Mouse (Mus musculus): ENCODE data around the gene Pdf. TPM values are rescaled to one million over a fixed set of nuclear protein-coding genes. Genes with fewer than 3 reads are reported as not detected.

Pdf gene
- polyA plus RNA-seq, 1 experiment from 2014 or later = 20.8 TPM

DNA sequence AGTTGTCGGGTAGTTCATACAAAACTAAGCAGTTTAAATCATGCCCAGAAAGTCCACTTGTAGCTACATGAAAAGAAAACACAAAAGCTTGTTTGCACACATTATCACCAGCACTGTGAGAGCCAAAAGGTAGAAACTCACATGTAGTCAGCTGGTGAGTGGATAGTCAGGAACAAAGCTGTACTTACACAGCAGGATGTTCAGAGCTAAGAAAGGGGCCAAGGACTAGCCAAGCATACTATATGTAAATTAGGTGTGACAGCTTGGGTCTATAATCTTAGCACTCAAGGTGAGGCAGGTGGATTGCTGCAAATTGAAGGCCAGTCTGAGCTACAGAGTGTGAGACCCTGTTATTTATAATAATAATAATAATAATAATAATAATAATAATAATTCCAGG is 14.2 kb upstream of the Pdf start:
- 87% methylated on average over 1 of the region's 1 CpGs for WGBS
- ATAC-seq = no peak

GRCm38 (mm10) chr8:107056973-107057369 is 8.6 kb upstream of the Pdf start:
- peak overlapping the region; percentile 22 for H3K27ac ChIP-seq (ENCODE audit: low read depth, low read length)
- H3K9me3 ChIP-seq (ENCODE audit: control insufficient read depth) = no peaks in the 10 kb centered on the region
- 2% methylated on average over 33 of the region's 33 CpGs for WGBS
- peak overlapping the region; percentile 92 for H3K9ac ChIP-seq (ENCODE audit: low read depth, low read length)
- peak; percentile 55 for ATAC-seq
- H3K4me3 ChIP-seq (ENCODE audit: low read depth, low read length) = peak overlapping the region; percentile 99
- H3K27me3 ChIP-seq (replicated peaks; ENCODE audit: control insufficient read depth, insufficient read depth, low read length) = no peaks in the 10 kb centered on the region
- peak; percentile 34; the same call in 1 of the 2 replicates for TF ChIP-seq CTCF (IDR thresholded peaks at IDR 0.05; ENCODE audit: low read depth)
- H3K4me1 ChIP-seq (replicated peaks; ENCODE audit: control insufficient read depth, insufficient read depth, low read length) = 0 out of 2 replicates have a peak, but pooled peaks cover 5% of the 10 kb centered on the region
- peak overlapping the region; percentile 83 for H3K4me2 ChIP-seq (replicated peaks; ENCODE audit: low read depth)
- peaks cover 19% of the 10 kb centered on the region for H3K36me3 ChIP-seq (ENCODE audit: control insufficient read depth, insufficient read depth)

More for the DNA sequence above, 14.2 kb upstream of the Pdf start:
- Histone ChIP-seq H3K9ac (ENCODE audit: low read depth, low read length) (no peak overlapping the region), H3K4me2 (replicated peaks; ENCODE audit: low read depth) (no peak overlapping the region), H3K9me3 (ENCODE audit: control insufficient read depth) (no peaks in the 10 kb centered on the region), H3K4me1 (replicated peaks; ENCODE audit: control insufficient read depth, insufficient read depth, low read length) (no peaks in the 10 kb centered on the region), H3K27ac (ENCODE audit: low read depth, low read length) (no peak overlapping the region), H3K36me3 (ENCODE audit: control insufficient read depth, insufficient read depth) (no peaks in the 10 kb centered on the region), H3K4me3 (ENCODE audit: low read depth, low read length) (no peak overlapping the region), H3K27me3 (replicated peaks; ENCODE audit: control insufficient read depth, insufficient read depth, low read length) (no peaks in the 10 kb centered on the region)
- no peak for TF ChIP-seq CTCF (IDR thresholded peaks at IDR 0.05; ENCODE audit: low read depth)

GRCm38 (mm10) chr8:107056076-107056972 is 7.9 kb upstream of the Pdf start, which contains the start of the genes Cog8 and Nip7:
Gene Cog8, minus strand, starts transcription at chr8:107056689.
Gene Nip7, plus strand, starts transcription at chr8:107056877.
- ATAC-seq = peak; percentile 93
- Histone ChIP-seq H3K4me2 (replicated peaks; ENCODE audit: low read depth) (peak within 1 kb of the TSS; percentile 83), H3K9ac (ENCODE audit: low read depth, low read length) (peak within 1 kb of the TSS; percentile 92), H3K27ac (ENCODE audit: low read depth, low read length) (peak within 1 kb of the TSS; percentile 88), H3K36me3 (ENCODE audit: control insufficient read depth, insufficient read depth) (peaks cover 25% of the 10 kb centered on the region), H3K4me1 (replicated peaks; ENCODE audit: control insufficient read depth, insufficient read depth, low read length) (0 out of 2 replicates have a peak, but pooled peaks cover 5% of the 10 kb centered on the region), H3K9me3 (ENCODE audit: control insufficient read depth) (no peaks in the 10 kb centered on the region), H3K4me3 (ENCODE audit: low read depth, low read length) (peak within 1 kb of the TSS; percentile 99), H3K27me3 (replicated peaks; ENCODE audit: control insufficient read depth, insufficient read depth, low read length) (no peaks in the 10 kb centered on the region)
- TF ChIP-seq CTCF (IDR thresholded peaks at IDR 0.05; ENCODE audit: low read depth) = no peak
- whole genome bisulfite sequencing = under 1% methylated on average over 88 of the region's 88 CpGs

GRCm38 (mm10) chr8:107052046-107052445 is 3.6 kb upstream of the Pdf start:
- TF ChIP-seq CTCF (IDR thresholded peaks at IDR 0.05; ENCODE audit: low read depth) = no peak
- Histone ChIP-seq H3K27me3 (replicated peaks; ENCODE audit: control insufficient read depth, insufficient read depth, low read length) (no peaks in the 10 kb centered on the region), H3K9me3 (ENCODE audit: control insufficient read depth) (no peaks in the 10 kb centered on the region), H3K27ac (ENCODE audit: low read depth, low read length) (no peak overlapping the region), H3K36me3 (ENCODE audit: control insufficient read depth, insufficient read depth) (peaks cover 34% of the 10 kb centered on the region), H3K4me3 (ENCODE audit: low read depth, low read length) (no peak overlapping the region), H3K4me1 (replicated peaks; ENCODE audit: control insufficient read depth, insufficient read depth, low read length) (no peaks in the 10 kb centered on the region), H3K9ac (ENCODE audit: low read depth, low read length) (no peak overlapping the region), H3K4me2 (replicated peaks; ENCODE audit: low read depth) (no peak overlapping the region)
- ATAC-seq = no peak
- WGBS = 97% methylated on average over 8 of the region's 8 CpGs

DNA sequence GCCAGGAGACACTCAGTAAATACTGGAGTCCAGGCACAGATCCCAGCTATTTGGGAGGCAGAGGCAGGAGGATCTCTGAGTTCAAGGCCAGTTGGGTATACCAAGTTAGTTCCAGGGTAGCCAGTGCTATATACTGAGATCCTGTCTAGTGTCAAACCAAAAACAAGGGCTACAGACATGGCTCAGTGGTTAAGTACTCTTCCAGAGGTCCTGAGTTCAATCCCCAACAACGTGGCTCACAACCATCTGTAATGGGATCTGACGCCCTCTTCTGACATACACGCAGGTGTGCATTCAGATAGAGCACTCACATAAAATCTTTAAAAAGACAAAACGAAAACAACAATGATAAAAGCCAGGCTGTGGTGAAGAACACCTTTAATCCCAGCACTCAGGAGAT is 1.1 kb upstream of the Pdf start:
- 95% methylated on average over 4 of the region's 4 CpGs for WGBS
- Histone ChIP-seq H3K27ac (ENCODE audit: low read depth, low read length) (no peak overlapping the region), H3K9me3 (ENCODE audit: control insufficient read depth) (no peaks in the 10 kb centered on the region), H3K4me1 (replicated peaks; ENCODE audit: control insufficient read depth, insufficient read depth, low read length) (no peaks in the 10 kb centered on the region), H3K27me3 (replicated peaks; ENCODE audit: control insufficient read depth, insufficient read depth, low read length) (no peaks in the 10 kb centered on the region), H3K9ac (ENCODE audit: low read depth, low read length) (no peak overlapping the region), H3K4me3 (ENCODE audit: low read depth, low read length) (no peak overlapping the region), H3K4me2 (replicated peaks; ENCODE audit: low read depth) (peak overlapping the region; percentile 91), H3K36me3 (ENCODE audit: control insufficient read depth, insufficient read depth) (peaks cover 52% of the 10 kb centered on the region)
- no peak for TF ChIP-seq CTCF (IDR thresholded peaks at IDR 0.05; ENCODE audit: low read depth)
- no peak for ATAC-seq

DNA sequence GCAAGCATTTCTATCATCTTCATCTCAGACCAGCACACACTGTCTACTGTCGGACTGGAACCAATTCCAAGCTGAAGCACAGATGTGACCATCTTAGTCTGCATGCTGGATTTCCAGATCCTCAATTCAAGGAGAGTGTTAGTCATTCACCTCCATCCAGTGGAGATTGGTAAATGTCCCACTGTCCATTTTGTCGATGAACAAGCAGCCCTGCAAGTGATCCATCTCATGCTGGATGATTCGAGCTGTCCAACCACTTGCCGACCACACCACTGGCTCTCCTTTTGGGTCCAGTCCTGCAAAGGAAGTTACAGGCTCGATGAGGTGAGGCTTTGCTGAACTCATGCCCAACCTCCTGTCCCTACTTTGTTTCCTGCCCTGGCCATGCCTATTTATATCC is 1.4 kb downstream of the Pdf start:
- Histone ChIP-seq H3K9me3 (ENCODE audit: control insufficient read depth) (no peaks in the 10 kb centered on the region), H3K9ac (ENCODE audit: low read depth, low read length) (no peak overlapping the region), H3K36me3 (ENCODE audit: control insufficient read depth, insufficient read depth) (peaks cover 57% of the 10 kb centered on the region), H3K27me3 (replicated peaks; ENCODE audit: control insufficient read depth, insufficient read depth, low read length) (no peaks in the 10 kb centered on the region), H3K27ac (ENCODE audit: low read depth, low read length) (no peak overlapping the region), H3K4me3 (ENCODE audit: low read depth, low read length) (no peak overlapping the region), H3K4me2 (replicated peaks; ENCODE audit: low read depth) (peak overlapping the region; percentile 91; the same call in 1 of the 2 replicates), H3K4me1 (replicated peaks; ENCODE audit: control insufficient read depth, insufficient read depth, low read length) (no peaks in the 10 kb centered on the region)
- no peak for TF ChIP-seq CTCF (IDR thresholded peaks at IDR 0.05; ENCODE audit: low read depth)
- ATAC-seq = no peak
- WGBS = 74% methylated on average over 5 of the region's 5 CpGs
